Mouse (Mus musculus) kidney, adult 2 months (tissue): ENCODE measurements around the gene Ubxn6. TPM values are rescaled to one million over a fixed set of nuclear protein-coding genes. Genes with fewer than 3 reads are reported as not detected.

Source experiments
- DNase-seq: peaks from one replicate; pipeline ENCODE4 v3.0.0; 2021
- H3K27ac ChIP-seq: fragments of 200-500 bp; 2 replicates; pipeline ENCODE4 v1.5.1; 2012; ENCODE audit warnings: low read depth, low read length, control low read depth, inconsistent platforms; ENCODE audit not compliant: insufficient read depth
- H3K27me3 ChIP-seq: fragments of 200-500 bp; replicated peaks from 2 replicates; pipeline ENCODE4 v1.6.1; 2012; ENCODE audit warnings: mild to moderate bottlenecking, moderate library complexity, low read length, inconsistent platforms; ENCODE audit not compliant: control insufficient read depth, insufficient read depth
- H3K36me3 ChIP-seq: fragments of 200-500 bp; 2 replicates; pipeline ENCODE4 v1.6.1; 2012; ENCODE audit warnings: mild to moderate bottlenecking, moderate library complexity, low read length, inconsistent platforms; ENCODE audit not compliant: control insufficient read depth, insufficient read depth
- H3K4me1 ChIP-seq: fragments of 200-500 bp; 2 replicates; pipeline ENCODE4 v1.6.1; 2011; ENCODE audit warnings: low read length; ENCODE audit not compliant: control insufficient read depth, insufficient read depth
- H3K4me3 ChIP-seq: fragments of 200-500 bp; 2 replicates; pipeline ENCODE4 v1.5.1; 2011; ENCODE audit warnings: mild to moderate bottlenecking, low read depth, low read length, control low read depth; ENCODE audit not compliant: insufficient read depth
- CTCF ChIP-seq: fragments of 200-500 bp; conservative IDR thresholded peaks from 2 replicates; pipeline ENCODE4 v1.5.1; 2011; ENCODE audit warnings: low read depth, mild to moderate bottlenecking, control low read depth, low read length, moderate library complexity, mixed read lengths; ENCODE audit not compliant: insufficient read depth, insufficient read length
- POLR2A ChIP-seq: fragments of 200-500 bp; IDR thresholded peaks from one replicate; pipeline ENCODE4 v1.6.1; 2011; ENCODE audit warnings: low read depth, low read length, control low read depth
- WGBS: fragments of 180-500 bp; shearing (Covaris S2); methylation state at CpG from one replicate; pipeline ENCODE4 v1.1.7; 2018; 5-methylcytosine and 5-hydroxymethylcytosine counted together
- polyA plus RNA-seq: library from polyadenylated mRNA; depleted of rRNA; stranded (reverse); fragments of >200 nt; gene quantifications from 2 replicates; pipeline ENCODE4 v1.2.3, GENCODE M21; 2012

The Ubxn6 gene
- polyA plus RNA-seq, 1 experiment: 75.6 TPM

DNA sequence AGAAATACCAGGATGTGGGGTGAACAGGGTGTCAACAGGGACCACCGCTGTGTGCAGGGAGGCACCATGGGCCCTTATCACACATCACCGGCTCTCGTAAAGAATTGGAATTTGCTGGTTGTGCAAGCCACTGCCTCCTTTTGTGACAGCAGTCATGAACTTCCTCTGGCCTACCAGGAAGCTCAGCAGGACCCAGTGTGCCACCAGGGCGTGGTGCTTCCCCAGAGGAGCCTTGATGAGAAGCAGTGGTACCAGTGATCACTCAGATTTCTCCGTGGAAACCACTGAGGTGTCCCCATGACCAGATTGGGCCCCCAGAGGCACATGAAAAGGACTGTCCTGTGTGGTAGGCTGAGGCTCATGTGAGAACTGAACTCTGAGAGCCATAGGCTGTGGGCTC is 51.4 kb downstream of the Ubxn6 start:
- no peak for DNase-seq
- 49% methylated on average over 5 of the region's 5 CpGs for WGBS
- H3K36me3 ChIP-seq: no peaks in the 10 kb centered on the region
- no peaks in the 10 kb centered on the region for H3K27me3 ChIP-seq
- H3K27ac ChIP-seq: no peak overlapping the region
- H3K4me1 ChIP-seq: peaks cover 33% of the 10 kb centered on the region
- TF ChIP-seq CTCF (no peak), POLR2A (no peak)
- no peak overlapping the region for H3K4me3 ChIP-seq

DNA sequence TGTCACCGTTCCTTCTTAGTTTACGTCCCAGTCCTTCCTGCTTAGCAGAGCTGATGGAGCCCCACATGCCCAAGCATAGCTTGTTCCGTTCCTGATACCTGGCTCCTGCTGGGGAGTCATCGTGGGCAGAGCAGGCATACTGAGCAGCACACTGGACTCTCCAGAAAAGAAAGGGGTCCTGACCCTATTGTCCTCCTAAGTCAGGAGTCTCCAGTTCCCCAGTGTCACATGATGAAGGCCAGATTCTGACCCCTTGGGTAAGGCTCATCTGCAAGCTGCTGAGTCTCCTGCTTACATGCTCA is 51.9 kb downstream of the Ubxn6 start:
- Histone ChIP-seq H3K36me3 (no peaks in the 10 kb centered on the region), H3K27me3 (no peaks in the 10 kb centered on the region), H3K4me3 (no peak overlapping the region), H3K27ac (no peak overlapping the region), H3K4me1 (peaks cover 28% of the 10 kb centered on the region)
- WGBS: 65% methylated on average over 4 of the region's 4 CpGs
- TF ChIP-seq CTCF (no peak), POLR2A (no peak)
- DNase-seq: no peak

DNA sequence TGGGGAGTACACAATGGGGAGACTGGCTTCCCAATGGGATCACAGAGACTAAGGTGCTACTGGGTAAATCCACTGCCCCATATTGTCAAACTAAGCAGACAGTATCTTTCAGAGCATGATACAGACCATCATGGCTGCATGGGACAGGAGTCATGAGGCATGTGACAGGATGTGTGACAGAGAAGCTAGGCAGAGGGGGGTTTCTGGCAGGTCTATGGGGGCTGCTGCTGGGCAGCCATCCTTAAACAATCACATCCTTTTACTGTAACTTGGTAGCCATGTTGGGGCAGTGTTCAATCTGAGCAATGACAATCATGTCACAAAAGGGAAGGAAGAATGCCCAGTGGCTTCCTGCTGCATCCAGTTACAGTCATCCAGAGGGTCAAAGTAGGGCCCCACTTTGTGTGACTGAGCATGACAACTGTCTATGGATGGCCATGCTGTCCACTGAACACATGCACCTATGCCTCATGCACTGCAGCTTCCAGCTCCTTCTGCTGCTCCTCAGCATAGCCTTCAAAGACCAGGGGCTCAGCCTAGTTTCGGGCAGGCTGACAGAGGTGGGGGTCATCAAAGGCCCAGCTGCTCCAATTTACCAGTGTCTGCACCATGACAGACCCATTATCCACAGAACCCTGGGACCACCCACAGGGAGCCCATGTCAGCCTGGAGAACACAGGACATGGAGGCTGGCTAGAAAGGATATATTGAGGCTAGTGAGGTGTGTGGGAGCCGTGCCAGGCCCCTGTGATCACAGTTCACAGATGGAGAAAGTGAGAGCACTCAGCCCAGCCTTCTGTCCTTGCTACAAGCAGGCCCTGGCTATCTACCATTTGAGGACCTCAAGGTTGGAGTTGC is 52.5 kb downstream of the Ubxn6 start:
- TF ChIP-seq POLR2A (no peak), CTCF (no peak)
- Histone ChIP-seq H3K4me1 (peaks cover 22% of the 10 kb centered on the region), H3K36me3 (no peaks in the 10 kb centered on the region), H3K4me3 (no peak overlapping the region), H3K27me3 (no peaks in the 10 kb centered on the region), H3K27ac (no peak overlapping the region)
- 74% methylated on average over 2 of the region's 2 CpGs for WGBS
- DNase-seq: no peak

DNA sequence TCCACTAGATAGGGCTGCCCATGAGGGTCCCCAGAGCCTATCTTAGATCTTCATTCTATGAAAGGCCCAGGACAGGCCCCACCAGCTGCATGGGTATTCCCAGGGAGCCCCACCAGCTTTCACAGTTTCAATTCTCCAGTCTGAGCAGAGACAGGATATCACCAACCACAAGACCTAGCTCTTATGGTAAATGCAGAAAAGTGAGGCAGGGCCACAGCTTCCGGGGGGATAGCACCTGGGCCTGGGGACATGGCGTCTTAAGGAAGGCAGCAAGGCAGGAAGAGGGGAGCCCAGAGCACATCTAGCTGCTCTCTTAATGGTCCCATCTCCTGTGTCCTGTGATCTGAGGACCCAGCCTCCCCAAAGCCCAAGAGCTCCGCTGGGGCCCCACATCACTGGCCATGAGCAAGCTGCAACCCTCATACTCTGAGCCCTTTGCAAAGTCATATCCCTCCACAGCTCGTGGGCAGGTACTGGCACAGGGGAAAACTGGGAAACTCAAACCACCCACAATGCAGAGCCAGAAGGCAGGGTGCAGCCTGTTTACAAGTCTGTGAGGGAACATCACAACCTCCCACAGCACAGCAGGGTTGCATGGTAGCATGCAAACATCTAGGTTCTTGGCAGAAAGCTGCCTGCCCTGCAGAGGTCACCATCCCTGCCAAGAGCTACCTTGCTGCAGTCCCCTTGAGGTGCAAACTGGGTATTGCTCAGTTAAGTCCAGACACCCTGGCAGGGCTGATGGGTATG is 53.5 kb downstream of the Ubxn6 start:
- Histone ChIP-seq H3K27ac (no peak overlapping the region), H3K36me3 (no peaks in the 10 kb centered on the region), H3K4me3 (no peak overlapping the region), H3K4me1 (peaks cover 15% of the 10 kb centered on the region; the same call in 1 of the 2 replicates), H3K27me3 (no peaks in the 10 kb centered on the region)
- WGBS: 75% methylated on average over 4 of the region's 4 CpGs
- DNase-seq: no peak
- 0 out of 2 replicates have a peak, but pooled peaks have one; percentile 17 for TF ChIP-seq CTCF
- no peak for TF ChIP-seq POLR2A

DNA sequence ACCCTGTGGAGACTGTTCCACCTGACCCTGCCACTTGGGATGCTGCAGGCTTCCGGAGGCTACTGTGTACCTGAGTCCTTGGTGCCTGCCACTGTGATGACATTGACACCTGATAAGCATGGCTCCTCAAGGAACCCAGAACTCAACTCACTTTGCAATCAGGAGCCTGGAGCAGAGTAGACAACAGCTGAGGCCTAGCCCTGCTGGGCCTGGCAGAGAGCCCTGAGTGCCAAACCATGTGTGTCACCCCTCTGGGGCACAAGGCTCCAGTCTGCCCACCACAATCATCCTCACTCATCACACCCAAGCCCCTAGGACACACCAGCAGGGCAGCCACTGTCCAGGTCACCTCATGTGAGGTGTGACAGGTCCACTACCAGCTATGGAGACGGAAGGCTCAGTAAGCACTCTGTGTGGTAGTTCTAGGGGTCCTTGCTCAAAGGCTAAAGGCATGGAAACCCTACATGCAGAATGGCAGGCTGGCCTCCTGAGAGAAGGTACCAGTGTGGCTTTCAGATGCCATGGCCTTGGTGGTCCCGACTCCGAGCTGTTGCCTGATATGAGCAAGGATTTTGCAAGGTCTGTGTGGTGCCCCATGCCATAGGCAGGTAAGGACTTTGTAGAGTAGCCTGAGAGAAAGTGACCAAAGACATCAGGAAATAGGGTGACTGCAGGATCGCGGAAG is 54.3 kb downstream of the Ubxn6 start:
- Histone ChIP-seq H3K4me3 (no peak overlapping the region), H3K27me3 (no peaks in the 10 kb centered on the region), H3K4me1 (peaks cover 10% of the 10 kb centered on the region; the same call in 1 of the 2 replicates), H3K36me3 (no peaks in the 10 kb centered on the region), H3K27ac (no peak overlapping the region)
- DNase-seq: no peak
- 81% methylated on average over 6 of the region's 6 CpGs for WGBS
- TF ChIP-seq CTCF (no peak), POLR2A (no peak)

DNA sequence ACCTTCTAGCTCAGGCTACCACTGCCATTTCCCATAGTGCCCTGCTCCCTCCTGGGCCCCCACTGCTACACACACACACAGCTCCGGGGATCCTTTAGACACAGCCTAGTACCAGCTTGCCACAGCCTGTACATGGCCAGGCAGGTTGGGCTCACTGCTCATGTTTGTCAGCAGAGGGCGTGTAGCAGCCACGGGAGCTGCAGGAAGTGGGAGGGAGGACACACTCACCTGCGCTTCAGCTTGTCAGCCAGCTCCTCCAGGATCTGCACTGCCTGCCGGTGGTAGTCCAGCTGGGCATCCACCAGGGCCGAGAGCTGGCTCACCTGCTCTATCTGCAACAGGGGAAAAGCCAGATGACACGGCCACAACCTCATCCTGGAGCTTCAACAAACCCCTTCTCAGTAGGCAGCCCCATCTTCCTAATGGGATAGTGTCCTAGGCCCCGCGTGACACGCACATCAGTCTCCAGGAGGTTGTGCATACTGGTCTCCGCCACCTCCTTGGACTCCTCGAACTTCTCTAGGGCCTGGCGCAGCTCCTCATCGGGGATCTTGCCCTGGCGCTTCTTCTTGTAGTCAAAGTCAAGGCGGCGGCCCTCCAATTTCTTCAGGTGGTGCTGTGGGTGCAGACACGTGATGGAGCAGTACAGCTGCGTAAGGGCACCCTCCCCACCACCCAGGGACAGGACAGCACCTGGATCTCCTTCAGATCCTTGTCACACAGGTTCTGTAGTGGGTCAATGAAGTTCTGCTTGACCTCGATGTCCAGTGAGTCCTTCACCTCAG is 56.3 kb downstream of the Ubxn6 start:
- H3K4me1 ChIP-seq: 0 out of 2 replicates have a peak, but pooled peaks cover 10% of the 10 kb centered on the region
- TF ChIP-seq POLR2A (no peak), CTCF (peak; percentile 79)
- WGBS: 65% methylated on average over 20 of the region's 20 CpGs

More for the DNA sequence above, 56.3 kb downstream of the Ubxn6 start:
- Histone ChIP-seq H3K4me3 (no peak overlapping the region), H3K27me3 (no peaks in the 10 kb centered on the region), H3K27ac (no peak overlapping the region), H3K36me3 (no peaks in the 10 kb centered on the region)
- peak; percentile 68 for DNase-seq
